Mouse (Mus musculus): ENCODE results near the gene Hcls1.

Hcls1 gene

DNA sequence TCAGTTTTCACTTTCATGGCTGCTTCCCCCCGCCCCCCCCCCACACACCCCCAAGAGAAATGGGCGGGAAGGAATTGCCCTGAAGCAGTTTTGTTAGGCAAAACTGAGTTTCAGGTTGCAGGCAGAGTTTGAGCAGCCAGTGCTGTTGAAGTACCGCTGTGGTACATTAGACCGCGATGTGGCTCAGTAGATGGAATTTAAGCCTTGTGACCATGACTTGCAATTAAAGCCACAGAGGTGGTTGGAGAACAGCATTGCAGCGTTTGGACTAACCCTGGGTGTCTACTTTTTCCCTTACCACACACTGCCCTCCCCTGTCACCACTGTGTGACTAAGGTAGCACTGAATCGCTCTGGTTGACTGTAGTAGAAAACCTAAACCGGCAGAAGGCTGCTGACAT, 54.7 kb downstream of the Hcls1 start:
- DNase-seq (ENCODE audit: low spot score in 2 of 2), result peak; percentile 37 to 58

DNA sequence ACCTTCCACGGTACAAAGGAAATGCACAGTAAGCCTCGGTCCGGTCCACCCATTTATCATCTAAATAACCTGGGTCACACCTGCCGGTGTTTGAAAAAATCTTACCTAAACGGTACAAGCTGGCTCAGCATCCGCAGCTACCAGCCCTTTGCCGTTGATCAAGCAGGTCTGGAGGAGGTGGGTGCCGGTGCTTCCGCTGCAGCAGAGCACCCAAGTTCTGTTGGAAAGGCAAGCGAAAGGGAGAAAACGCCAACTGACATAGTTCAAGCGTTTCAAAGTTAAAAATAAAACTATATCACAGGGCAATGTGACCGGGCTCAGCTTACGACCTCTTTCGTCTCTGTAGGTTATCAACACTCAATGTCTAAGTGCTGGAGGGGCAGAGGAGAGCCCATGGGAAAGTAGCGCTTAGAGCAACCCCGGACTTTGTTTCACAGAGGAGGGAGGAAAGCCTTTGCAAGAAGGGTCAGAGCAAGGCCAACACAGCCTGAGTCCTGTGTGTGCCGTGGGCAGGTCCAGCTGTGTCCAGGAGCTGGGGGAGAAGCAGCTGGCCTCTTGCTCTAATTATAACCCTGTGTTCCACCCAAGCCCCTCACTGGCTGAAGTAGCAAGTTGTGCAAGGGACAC, 55.3 kb downstream of the Hcls1 start, which contains the start of gene Fbxo40:
Gene Fbxo40 (minus strand): TSS at position 469 of the 627 bp plus-strand sequence.
- DNase-seq (ENCODE audit: low spot score in 2 of 2), result peak; percentile 51 to 59

DNA sequence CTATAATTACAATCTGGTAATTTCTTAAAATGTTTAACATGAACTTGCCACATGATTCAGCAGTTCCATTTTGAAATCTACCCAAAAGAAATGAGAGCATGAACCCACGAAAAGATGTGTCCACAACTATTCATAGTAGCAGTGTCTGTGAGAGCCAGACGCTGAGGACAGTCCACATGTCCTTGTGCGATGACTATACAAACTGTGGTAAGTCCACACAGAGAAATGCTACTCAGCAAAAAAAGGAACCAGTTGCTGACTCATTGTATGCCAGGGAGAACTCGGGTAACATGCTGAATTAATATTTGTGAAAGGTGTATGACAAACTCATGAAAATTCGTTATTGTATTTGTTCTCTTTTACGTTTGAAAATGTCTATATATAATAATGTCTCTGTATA, 62.9 kb downstream of the Hcls1 start:
- no peak for DNase-seq (ENCODE audit: low spot score in 2 of 2)

DNA sequence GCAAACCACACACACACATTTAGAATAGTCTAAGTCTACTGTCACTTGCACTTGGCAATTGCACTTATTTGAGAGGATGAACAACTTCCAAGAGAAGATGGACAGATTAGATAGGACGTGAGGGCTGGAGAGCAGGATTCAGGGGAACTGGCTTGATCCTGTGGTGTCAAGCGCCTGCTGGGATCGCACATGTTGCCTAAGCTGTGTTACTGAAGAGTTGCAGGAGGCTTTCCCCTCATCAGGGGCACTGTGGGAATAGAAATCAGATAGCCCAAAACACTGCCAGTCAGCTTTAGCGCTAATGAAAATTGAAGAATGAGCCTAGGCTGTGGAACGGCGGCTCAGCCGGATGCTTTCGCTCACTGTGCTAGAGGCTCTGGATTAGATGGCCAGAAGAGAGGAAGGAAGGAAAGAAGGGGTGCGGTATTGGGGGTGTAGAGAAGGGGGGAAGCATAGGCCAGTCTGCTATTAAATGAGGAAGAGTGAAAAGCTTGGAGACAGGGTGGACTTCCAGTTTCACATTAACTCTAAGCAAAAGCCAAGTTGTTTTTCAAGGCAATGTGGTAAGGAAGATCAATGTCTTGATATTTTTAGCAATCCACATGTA, 64.7 kb downstream of the Hcls1 start:
- no peak for DNase-seq (ENCODE audit: low spot score in 2 of 2)

DNA sequence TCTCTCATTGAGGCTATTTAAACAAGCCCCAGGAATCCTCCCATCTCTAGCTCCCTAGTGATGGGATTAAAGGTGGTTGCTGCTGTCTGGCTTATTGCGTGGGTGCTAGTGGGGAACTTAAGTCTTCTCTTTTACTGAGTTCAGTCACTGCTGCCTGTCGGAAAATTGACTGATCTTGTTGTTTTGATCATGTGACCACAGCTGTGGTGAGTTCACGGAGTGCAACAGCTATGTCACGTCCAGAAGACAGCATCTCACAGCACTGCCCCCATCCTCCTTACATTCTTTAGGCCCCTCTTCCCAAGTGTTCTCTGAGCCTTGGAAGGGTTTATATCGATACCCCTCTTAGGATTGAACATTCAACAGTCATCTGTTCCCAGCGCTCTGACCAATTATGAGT, 74.5 kb downstream of the Hcls1 start:
- no peak for DNase-seq (ENCODE audit: low spot score in 2 of 2)

DNA sequence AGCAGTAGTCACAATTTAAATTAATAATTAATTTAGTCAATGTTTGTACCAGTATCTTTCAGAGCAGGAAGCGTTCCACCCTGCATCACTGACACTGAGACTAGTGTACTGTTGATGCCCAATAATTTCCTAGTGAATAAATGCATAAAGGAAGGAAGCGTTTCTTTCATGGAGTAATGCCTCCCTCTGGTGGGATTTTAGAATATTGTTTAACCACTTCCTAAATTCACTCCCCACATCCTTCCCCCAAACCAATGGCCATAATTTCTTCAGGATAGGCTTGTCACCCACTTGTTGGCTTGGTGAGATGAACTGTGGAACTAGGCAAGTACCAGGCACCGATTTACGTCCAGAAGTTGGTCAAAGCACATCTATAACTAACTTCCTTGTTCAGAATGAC, 75.6 kb downstream of the Hcls1 start:
- DNase-seq (ENCODE audit: low spot score in 2 of 2), result peak; percentile 31 to 65

DNA sequence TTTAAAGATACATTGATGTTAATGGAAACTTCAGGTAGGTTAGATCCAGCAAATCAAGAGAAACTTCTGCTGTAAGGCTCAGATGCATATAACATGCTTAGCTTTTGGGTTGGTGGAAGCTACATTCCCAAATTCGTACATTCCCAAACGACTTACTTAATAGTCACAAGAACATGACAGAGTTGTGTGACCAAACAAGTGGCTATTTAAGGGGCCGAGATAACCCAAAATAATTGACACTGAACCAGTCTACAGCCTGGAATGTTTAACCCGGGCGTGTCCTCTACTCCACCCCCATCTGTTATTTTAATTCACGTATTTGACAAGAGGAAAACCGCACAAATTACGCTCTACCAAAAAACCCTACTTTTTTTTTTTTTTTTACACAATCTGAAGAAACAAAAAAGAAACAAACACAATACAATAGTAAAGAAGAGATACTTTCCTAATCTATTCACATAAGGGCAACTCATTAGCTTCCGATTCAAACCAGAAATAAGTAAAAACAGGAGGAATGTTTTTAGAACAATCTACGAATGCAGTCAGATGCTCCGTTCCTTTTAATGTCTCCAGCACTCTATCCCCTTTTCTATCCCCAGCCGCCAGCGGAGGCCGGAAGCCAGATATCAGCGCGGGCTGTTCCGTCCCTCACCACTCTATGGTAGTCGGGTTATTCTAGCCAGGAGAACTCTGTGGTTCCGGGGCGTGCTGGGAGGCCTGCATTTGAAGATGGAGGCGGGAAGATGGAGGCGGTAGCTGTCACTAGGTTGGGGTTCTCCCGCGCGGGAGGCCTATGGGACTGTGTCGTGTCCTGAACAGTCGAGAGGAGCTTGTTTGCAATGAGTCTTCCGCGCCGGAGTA, 76.5 kb downstream of the Hcls1 start, which contains the start of gene Polq:
Gene Polq (plus strand): TSS at position 726 of the 861 bp plus-strand sequence.
- peak; percentile 88 to 93 for DNase-seq (ENCODE audit: low spot score in 2 of 2)

DNA sequence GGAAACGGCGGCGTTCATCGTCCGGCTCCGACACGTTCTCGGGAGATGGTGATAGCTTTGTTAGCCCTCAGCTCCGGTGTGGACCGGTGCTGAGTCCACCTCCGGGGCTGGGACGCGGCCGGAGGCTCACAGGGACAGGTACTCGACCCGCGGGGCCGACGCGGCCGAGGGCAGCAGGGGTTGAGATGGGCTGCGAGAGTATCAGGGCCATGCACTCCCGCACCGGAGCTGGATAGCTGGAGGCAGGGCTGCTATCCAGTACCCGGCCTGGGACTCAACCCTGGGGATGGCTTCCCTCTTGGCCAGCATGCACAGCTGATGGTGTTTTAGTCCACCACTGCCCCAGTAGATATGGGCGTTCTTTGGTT, 77.1 kb downstream of the Hcls1 start:
- DNase-seq (ENCODE audit: low spot score in 2 of 2), result no peak

DNA sequence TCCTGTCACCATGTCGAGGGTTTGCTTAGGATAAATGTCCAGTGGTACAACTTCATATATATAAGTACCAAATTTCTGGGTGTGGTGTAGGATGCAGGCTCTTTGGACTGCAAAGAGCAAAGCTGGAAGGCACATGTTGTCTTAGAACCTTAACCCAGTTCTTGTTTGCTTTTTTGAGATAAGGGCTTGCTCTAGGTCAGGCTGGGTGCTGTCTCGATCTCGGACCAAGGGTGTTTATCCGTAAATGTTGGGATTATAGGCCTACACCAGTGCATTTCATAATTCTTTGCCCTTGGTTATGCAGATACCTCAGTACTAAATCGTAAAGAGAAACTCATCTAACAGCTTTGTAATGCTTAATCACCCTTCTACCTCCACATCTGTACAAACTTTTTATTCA, 77.6 kb downstream of the Hcls1 start:
- no peak for DNase-seq (ENCODE audit: low spot score in 2 of 2)
